Mouse (Mus musculus): ENCODE data around the gene Ebf1. TPM values are rescaled to one million over a fixed set of nuclear protein-coding genes. Genes with fewer than 3 reads are reported as not detected.

Gene Ebf1
- polyA plus RNA-seq, 1 experiment: 26.6 TPM

GRCm38 (mm10) chr11:44715776-44716175 is 98.7 kb downstream of the Ebf1 start:
- no peaks in the 10 kb centered on the region; the same call in 1 of the 2 replicates for H3K4me1 ChIP-seq (ENCODE audit: control insufficient read depth, insufficient read depth, insufficient read length)
- WGBS: 60% methylated on average over 4 of the region's 4 CpGs
- no peaks in the 10 kb centered on the region for H3K36me3 ChIP-seq (ENCODE audit: control insufficient read depth, insufficient read depth, low read length)
- no peak overlapping the region for H3K4me3 ChIP-seq (ENCODE audit: extremely low read depth, insufficient read depth, insufficient read length)
- H3K27ac ChIP-seq (ENCODE audit: insufficient read depth, low read length): no peak overlapping the region
- H3K27me3 ChIP-seq (ENCODE audit: control insufficient read depth, insufficient read depth, low read length): no peaks in the 10 kb centered on the region
- TF ChIP-seq POLR2A (IDR thresholded peaks at IDR 0.05; ENCODE audit: low read depth, low read length) (no peak), CTCF (IDR thresholded peaks at IDR 0.05; ENCODE audit: extremely low read depth, insufficient read depth, insufficient read length, insufficient replicate concordance) (no peak)
- no peak for DNase-seq (ENCODE audit: low read depth in 1 of 2, low spot score in 2 of 2)

- no peaks in the 10 kb centered on the region for H3K36me3 ChIP-seq (ENCODE audit: control insufficient read depth, insufficient read depth, low read length)
- TF ChIP-seq CTCF (IDR thresholded peaks at IDR 0.05; ENCODE audit: extremely low read depth, insufficient read depth, insufficient read length, insufficient replicate concordance): no peak
- no peak for TF ChIP-seq POLR2A (IDR thresholded peaks at IDR 0.05; ENCODE audit: low read depth, low read length)
- WGBS: 71% methylated on average over 6 of the region's 6 CpGs
These were observed 99.8 kb downstream of the Ebf1 start for GRCm38 (mm10) chr11:44716928-44717327.

GRCm38 (mm10) chr11:44717636-44718035 is 100.5 kb downstream of the Ebf1 start:
- H3K4me3 ChIP-seq (ENCODE audit: extremely low read depth, insufficient read depth, insufficient read length): no peak overlapping the region
- no peak overlapping the region for H3K27ac ChIP-seq (ENCODE audit: insufficient read depth, low read length)
- 89% methylated on average over 7 of the region's 7 CpGs for WGBS
- DNase-seq (ENCODE audit: low read depth in 1 of 2, low spot score in 2 of 2): no peak
- H3K27me3 ChIP-seq (ENCODE audit: control insufficient read depth, insufficient read depth, low read length): no peaks in the 10 kb centered on the region
- TF ChIP-seq CTCF (IDR thresholded peaks at IDR 0.05; ENCODE audit: extremely low read depth, insufficient read depth, insufficient read length, insufficient replicate concordance) (no peak), POLR2A (IDR thresholded peaks at IDR 0.05; ENCODE audit: low read depth, low read length) (no peak)
- no peaks in the 10 kb centered on the region for H3K36me3 ChIP-seq (ENCODE audit: control insufficient read depth, insufficient read depth, low read length)
- no peaks in the 10 kb centered on the region; the same call in 1 of the 2 replicates for H3K4me1 ChIP-seq (ENCODE audit: control insufficient read depth, insufficient read depth, insufficient read length)

More at GRCm38 (mm10) chr11:44716928-44717327, 99.8 kb downstream of the Ebf1 start:
- no peak overlapping the region for H3K27ac ChIP-seq (ENCODE audit: insufficient read depth, low read length)
- no peak for DNase-seq (ENCODE audit: low read depth in 1 of 2, low spot score in 2 of 2)
- H3K4me3 ChIP-seq (ENCODE audit: extremely low read depth, insufficient read depth, insufficient read length): no peak overlapping the region
- H3K27me3 ChIP-seq (ENCODE audit: control insufficient read depth, insufficient read depth, low read length): no peaks in the 10 kb centered on the region
- no peaks in the 10 kb centered on the region; the same call in 1 of the 2 replicates for H3K4me1 ChIP-seq (ENCODE audit: control insufficient read depth, insufficient read depth, insufficient read length)

- Histone ChIP-seq H3K36me3 (ENCODE audit: control insufficient read depth, insufficient read depth, low read length) (no peaks in the 10 kb centered on the region), H3K4me1 (ENCODE audit: control insufficient read depth, insufficient read depth, insufficient read length) (no peaks in the 10 kb centered on the region), H3K27me3 (ENCODE audit: control insufficient read depth, insufficient read depth, low read length) (no peaks in the 10 kb centered on the region), H3K27ac (ENCODE audit: insufficient read depth, low read length) (no peak overlapping the region), H3K4me3 (ENCODE audit: extremely low read depth, insufficient read depth, insufficient read length) (no peak overlapping the region)
- 86% methylated on average over 4 of the region's 4 CpGs for WGBS
- TF ChIP-seq POLR2A (IDR thresholded peaks at IDR 0.05; ENCODE audit: low read depth, low read length) (no peak), CTCF (IDR thresholded peaks at IDR 0.05; ENCODE audit: extremely low read depth, insufficient read depth, insufficient read length, insufficient replicate concordance) (no peak)
- no peak for DNase-seq (ENCODE audit: low read depth in 1 of 2, low spot score in 2 of 2)
These were observed 104.9 kb downstream of the Ebf1 start for GRCm38 (mm10) chr11:44721976-44722375.

- Histone ChIP-seq H3K36me3 (ENCODE audit: control insufficient read depth, insufficient read depth, low read length) (no peaks in the 10 kb centered on the region), H3K4me3 (ENCODE audit: extremely low read depth, insufficient read depth, insufficient read length) (no peak overlapping the region), H3K27ac (ENCODE audit: insufficient read depth, low read length) (no peak overlapping the region), H3K27me3 (ENCODE audit: control insufficient read depth, insufficient read depth, low read length) (no peaks in the 10 kb centered on the region), H3K4me1 (ENCODE audit: control insufficient read depth, insufficient read depth, insufficient read length) (no peaks in the 10 kb centered on the region)
- TF ChIP-seq POLR2A (IDR thresholded peaks at IDR 0.05; ENCODE audit: low read depth, low read length) (no peak), CTCF (IDR thresholded peaks at IDR 0.05; ENCODE audit: extremely low read depth, insufficient read depth, insufficient read length, insufficient replicate concordance) (no peak)
- 89% methylated on average over 6 of the region's 6 CpGs for WGBS
- no peak for DNase-seq (ENCODE audit: low read depth in 1 of 2, low spot score in 2 of 2)
These were observed 106.9 kb downstream of the Ebf1 start for GRCm38 (mm10) chr11:44723950-44724502.

- Histone ChIP-seq H3K4me3 (ENCODE audit: extremely low read depth, insufficient read depth, insufficient read length) (no peak overlapping the region), H3K4me1 (ENCODE audit: control insufficient read depth, insufficient read depth, insufficient read length) (no peaks in the 10 kb centered on the region), H3K27me3 (ENCODE audit: control insufficient read depth, insufficient read depth, low read length) (no peaks in the 10 kb centered on the region), H3K36me3 (ENCODE audit: control insufficient read depth, insufficient read depth, low read length) (no peaks in the 10 kb centered on the region), H3K27ac (ENCODE audit: insufficient read depth, low read length) (no peak overlapping the region)
- TF ChIP-seq CTCF (IDR thresholded peaks at IDR 0.05; ENCODE audit: extremely low read depth, insufficient read depth, insufficient read length, insufficient replicate concordance) (no peak), POLR2A (IDR thresholded peaks at IDR 0.05; ENCODE audit: low read depth, low read length) (no peak)
- DNase-seq (ENCODE audit: low read depth in 1 of 2, low spot score in 2 of 2): no peak
- WGBS: 74% methylated on average over 5 of the region's 5 CpGs
These were observed 108.6 kb downstream of the Ebf1 start for GRCm38 (mm10) chr11:44725732-44726131.

GRCm38 (mm10) chr11:44727376-44727775 is 110.3 kb downstream of the Ebf1 start:
- WGBS: 71% methylated on average over 3 of the region's 3 CpGs
- TF ChIP-seq POLR2A (IDR thresholded peaks at IDR 0.05; ENCODE audit: low read depth, low read length) (no peak), CTCF (IDR thresholded peaks at IDR 0.05; ENCODE audit: extremely low read depth, insufficient read depth, insufficient read length, insufficient replicate concordance) (no peak)
- H3K4me3 ChIP-seq (ENCODE audit: extremely low read depth, insufficient read depth, insufficient read length): no peak overlapping the region
- no peaks in the 10 kb centered on the region for H3K4me1 ChIP-seq (ENCODE audit: control insufficient read depth, insufficient read depth, insufficient read length)
- DNase-seq (ENCODE audit: low read depth in 1 of 2, low spot score in 2 of 2): no peak
- no peak overlapping the region for H3K27ac ChIP-seq (ENCODE audit: insufficient read depth, low read length)
- H3K27me3 ChIP-seq (ENCODE audit: control insufficient read depth, insufficient read depth, low read length): no peaks in the 10 kb centered on the region
- H3K36me3 ChIP-seq (ENCODE audit: control insufficient read depth, insufficient read depth, low read length): no peaks in the 10 kb centered on the region
